Mouse (Mus musculus): Measurements from ENCODE around the gene Bex4. TPM values are rescaled to one million over a fixed set of nuclear protein-coding genes. Genes with fewer than 3 reads are reported as not detected.
"Not testable (repeated sequence)": the region's sequence is repeated elsewhere in the genome, so short reads cannot be mapped to it uniquely, and the experiment has no call there.

Gene Bex4
- polyA plus RNA-seq, 1 experiment from 2014 or later, result 190 TPM

DNA sequence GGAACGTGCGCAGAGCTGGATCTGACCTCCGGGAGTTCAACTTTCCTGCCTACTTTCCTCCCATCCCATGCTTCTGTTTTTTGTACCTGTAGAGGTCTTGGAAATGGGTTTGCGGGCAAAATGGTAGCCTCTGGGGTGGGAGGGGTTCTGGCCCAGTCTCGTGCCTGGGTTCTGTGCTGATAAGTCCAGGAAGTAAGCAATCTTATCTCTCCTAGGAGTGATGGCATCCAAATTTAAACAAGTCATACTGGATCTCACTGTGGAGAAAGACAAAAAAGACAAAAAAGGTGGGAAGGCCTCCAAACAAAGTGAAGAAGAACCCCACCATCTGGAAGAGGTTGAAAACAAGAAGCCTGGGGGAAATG lies 826 bp downstream of the Bex4 start:
- not testable (repeated sequence) for H3K36me3 ChIP-seq; H3K9me3 ChIP-seq (replicated peaks); H3K4me1 ChIP-seq (replicated peaks); H3K27me3 ChIP-seq; H3K27ac ChIP-seq
- peak overlapping the region; percentile 52 for H3K4me2 ChIP-seq
- 0 out of 2 replicates have a peak, but pooled peaks have one; percentile 10 for ATAC-seq (replicated peaks; ENCODE audit: insufficient number of reproducible peaks, insufficient read depth, low FRiP score, low read depth)
- 27% methylated on average over 5 of the region's 5 CpGs for WGBS
- H3K4me3 ChIP-seq, result peak overlapping the region; percentile 48
- H3K9ac ChIP-seq, result peak overlapping the region; percentile 29

DNA sequence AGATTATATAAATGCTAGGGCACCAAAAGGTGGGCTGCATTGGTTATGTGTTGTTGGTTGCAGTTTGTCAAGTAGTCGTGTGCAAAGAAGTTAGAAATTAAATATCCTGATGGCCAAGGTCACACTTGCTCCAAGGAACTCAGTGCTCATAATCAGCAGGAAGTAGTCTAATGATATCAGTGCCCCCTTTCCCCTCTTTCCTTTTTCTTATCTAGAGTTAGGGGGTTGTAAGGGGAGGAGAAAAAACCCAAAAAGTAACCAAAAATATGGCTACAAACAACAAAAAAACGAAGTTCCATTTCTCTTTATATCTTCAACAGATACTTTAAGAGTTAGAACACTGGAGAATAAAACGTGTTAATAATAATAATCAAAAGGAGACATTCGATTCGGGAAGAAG lies 2.6 kb downstream of the Bex4 start:
- Histone ChIP-seq H3K4me1 (replicated peaks) (no peaks in the 10 kb centered on the region), H3K27me3 (no peaks in the 10 kb centered on the region), H3K9me3 (replicated peaks) (no peaks in the 10 kb centered on the region), H3K4me2 (no peak overlapping the region), H3K4me3 (no peak overlapping the region), H3K36me3 (no peaks in the 10 kb centered on the region), H3K27ac (no peak overlapping the region), H3K9ac (no peak overlapping the region)
- WGBS, result 77% methylated on average over 5 of the region's 5 CpGs
- no peak for ATAC-seq (replicated peaks; ENCODE audit: insufficient number of reproducible peaks, insufficient read depth, low FRiP score, low read depth)

DNA sequence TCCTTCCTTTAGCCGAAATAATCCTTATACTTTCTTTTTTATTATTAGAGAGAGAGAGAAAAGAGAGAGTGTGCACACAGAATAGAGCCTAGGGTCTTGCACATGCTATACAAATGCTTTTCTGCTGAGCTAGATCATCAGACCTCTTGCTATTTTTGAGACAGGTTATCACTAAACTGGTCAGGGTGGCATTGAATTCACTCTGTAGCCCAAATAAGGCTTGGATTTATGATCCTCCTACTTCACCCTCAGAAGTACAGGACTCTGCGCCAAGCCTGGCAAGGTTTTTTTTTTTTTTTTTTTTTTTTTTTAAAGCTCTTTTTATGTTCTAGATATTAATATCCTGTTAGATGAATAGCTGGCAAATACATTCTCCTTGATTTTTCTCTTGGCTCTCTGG lies 4.9 kb downstream of the Bex4 start:
- Histone ChIP-seq H3K4me2 (peak overlapping the region; percentile 48), H3K9ac (no peak overlapping the region)

DNA sequence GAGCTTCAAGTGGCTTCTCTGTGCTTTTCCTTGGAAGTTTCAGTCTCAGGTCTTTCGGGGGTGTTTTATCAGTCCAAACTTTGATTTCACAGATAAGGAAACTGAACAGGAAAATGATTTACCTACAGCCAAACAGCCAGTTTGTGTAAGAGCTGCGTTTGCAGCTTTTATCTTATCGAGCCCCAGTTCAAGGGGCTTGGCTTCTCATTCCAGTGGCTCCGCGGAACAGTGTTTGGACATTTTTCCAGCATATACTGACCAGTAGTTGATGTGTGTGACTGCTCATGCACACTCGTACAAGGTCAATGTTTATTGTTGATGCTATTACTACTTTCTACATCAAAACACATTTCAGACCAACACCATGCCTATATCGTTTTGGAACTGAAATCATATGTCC lies 5.4 kb downstream of the Bex4 start:
- H3K9ac ChIP-seq, result no peak overlapping the region
- ATAC-seq (replicated peaks; ENCODE audit: insufficient number of reproducible peaks, insufficient read depth, low FRiP score, low read depth), result no peak
- H3K9me3 ChIP-seq (replicated peaks), result no peaks in the 10 kb centered on the region
- H3K4me1 ChIP-seq (replicated peaks), result no peaks in the 10 kb centered on the region
- H3K27me3 ChIP-seq, result no peaks in the 10 kb centered on the region
- no peaks in the 10 kb centered on the region for H3K36me3 ChIP-seq
- H3K27ac ChIP-seq, result peak overlapping the region; percentile 84
- WGBS, result 23% methylated on average over 7 of the region's 7 CpGs
- H3K4me2 ChIP-seq, result peak overlapping the region; percentile 48
- H3K4me3 ChIP-seq, result peak overlapping the region; percentile 13; the same call in 1 of the 2 replicates

More for the DNA sequence above, 4.9 kb downstream of the Bex4 start:
- 46% methylated on average over 2 of the region's 2 CpGs for WGBS
- ATAC-seq (replicated peaks; ENCODE audit: insufficient number of reproducible peaks, insufficient read depth, low FRiP score, low read depth), result peak; percentile 76; the same call in 1 of the 2 replicates
- no peak overlapping the region for H3K4me3 ChIP-seq
- no peaks in the 10 kb centered on the region for H3K9me3 ChIP-seq (replicated peaks)
- H3K36me3 ChIP-seq, result no peaks in the 10 kb centered on the region
- no peaks in the 10 kb centered on the region for H3K27me3 ChIP-seq
- H3K27ac ChIP-seq, result peak overlapping the region; percentile 84
- no peaks in the 10 kb centered on the region for H3K4me1 ChIP-seq (replicated peaks)

DNA sequence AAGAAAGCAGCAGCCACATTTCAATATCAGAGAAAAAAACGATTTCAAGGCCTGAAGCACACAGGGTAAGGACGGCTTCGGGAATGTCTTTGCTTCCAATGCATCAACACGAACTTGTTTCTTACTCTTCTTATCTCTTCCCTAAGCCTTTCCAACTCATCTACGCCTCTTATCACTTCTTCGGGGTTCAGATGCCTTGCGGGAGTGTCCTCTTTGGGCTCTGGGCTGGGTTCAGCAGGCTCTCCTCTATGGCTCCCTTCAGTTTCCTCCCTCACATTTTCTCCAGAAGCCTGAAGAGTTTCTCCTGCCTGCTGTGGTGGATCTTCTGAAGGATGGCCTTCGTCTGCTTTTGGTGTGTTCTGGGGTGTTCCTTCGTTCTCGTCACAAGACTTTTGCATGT lies 31.8 kb downstream of the Bex4 start:
- Histone ChIP-seq H3K27ac (peak overlapping the region; percentile 51), H3K4me1 (replicated peaks) (no peaks in the 10 kb centered on the region), H3K4me2 (peak overlapping the region; percentile 60), H3K36me3 (no peaks in the 10 kb centered on the region), H3K9ac (peak overlapping the region; percentile 41), H3K27me3 (no peaks in the 10 kb centered on the region; the same call in 1 of the 2 replicates), H3K4me3 (peak overlapping the region; percentile 58), H3K9me3 (replicated peaks) (no peaks in the 10 kb centered on the region)
- ATAC-seq (replicated peaks; ENCODE audit: insufficient number of reproducible peaks, insufficient read depth, low FRiP score, low read depth), result no peak
- WGBS, result 32% methylated on average over 10 of the region's 10 CpGs

DNA sequence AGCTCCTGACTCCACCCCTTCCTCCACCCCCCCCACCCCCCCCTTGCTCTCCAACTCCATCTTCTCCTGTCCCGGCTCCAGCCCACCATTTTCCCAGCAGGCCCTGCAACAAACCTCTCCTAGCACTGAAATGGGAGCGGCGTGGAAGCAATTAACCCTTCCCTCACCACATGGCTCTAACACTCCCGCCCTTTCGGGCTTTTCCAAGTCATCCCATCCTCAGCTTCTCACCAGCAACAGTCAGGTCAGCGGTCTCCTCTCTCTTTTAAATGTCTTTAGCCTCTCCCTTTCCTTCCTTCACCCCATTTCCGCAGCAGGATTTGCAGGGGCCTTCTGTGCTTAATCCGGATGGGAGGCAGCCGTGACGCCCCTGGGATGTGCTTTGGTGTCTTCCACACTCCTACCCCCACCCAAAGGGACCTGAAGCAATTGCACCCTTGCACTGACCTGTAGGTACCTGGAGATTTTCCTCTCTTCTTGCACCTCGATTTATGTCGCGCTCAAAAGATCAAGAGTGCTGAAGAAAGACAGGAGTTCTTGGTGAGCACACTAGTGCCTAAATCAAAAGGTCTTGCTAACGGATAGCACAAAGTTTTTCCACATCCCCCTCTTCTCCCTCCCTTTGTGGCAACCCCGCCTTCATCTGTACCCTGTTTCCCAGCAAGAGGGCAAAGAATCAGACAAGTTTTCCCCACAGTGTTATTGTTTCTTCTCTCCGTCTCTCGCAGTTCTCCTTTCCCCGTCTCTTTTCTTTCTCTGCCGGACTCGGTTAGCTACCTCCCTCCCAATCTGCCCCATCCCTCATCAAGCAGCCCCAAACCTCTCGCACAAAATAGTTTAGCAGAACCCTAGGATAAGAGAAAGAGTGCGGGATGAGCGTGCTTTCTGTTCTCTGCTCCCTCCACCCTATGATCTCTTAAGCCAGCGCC lies 32.7 kb downstream of the Bex4 start:
- Histone ChIP-seq H3K36me3 (no peaks in the 10 kb centered on the region), H3K4me3 (peak overlapping the region; percentile 58), H3K27me3 (no peaks in the 10 kb centered on the region; the same call in 1 of the 2 replicates), H3K4me2 (peak overlapping the region; percentile 60), H3K9ac (peak overlapping the region; percentile 58), H3K27ac (peak overlapping the region; percentile 89), H3K9me3 (replicated peaks) (no peaks in the 10 kb centered on the region), H3K4me1 (replicated peaks) (no peaks in the 10 kb centered on the region)
- peak; percentile 57 for ATAC-seq (replicated peaks; ENCODE audit: insufficient number of reproducible peaks, insufficient read depth, low FRiP score, low read depth)
- WGBS, result 12% methylated on average over 24 of the region's 24 CpGs

DNA sequence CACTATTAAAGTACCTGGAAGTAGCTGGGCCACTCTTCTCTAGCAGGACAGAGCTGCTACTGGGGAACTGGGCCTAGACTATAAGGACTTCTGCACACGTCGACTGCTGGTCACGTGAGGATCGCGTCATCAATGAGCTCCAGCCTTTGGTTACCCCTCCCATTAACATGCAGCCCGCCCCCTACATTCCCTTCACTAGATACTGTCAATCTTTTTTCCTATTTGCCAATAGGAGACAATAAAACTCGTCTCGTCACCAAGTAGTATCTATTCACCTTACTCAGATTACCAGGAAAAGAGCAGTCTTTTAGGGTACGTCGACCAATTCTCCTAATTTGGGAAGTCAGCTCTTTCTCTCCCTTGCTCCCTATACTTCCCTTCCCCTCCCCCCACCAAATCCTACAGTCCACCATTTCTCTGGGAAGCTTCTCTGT lies 33.3 kb downstream of the Bex4 start, which contains the start of gene Tceal8:
Gene Tceal8 (minus strand): TSS at position 225 of the 434 bp plus-strand sequence.
- Histone ChIP-seq H3K4me2 (peak within 1 kb of the TSS; percentile 60), H3K27me3 (no peaks in the 10 kb centered on the region; the same call in 1 of the 2 replicates), H3K4me1 (replicated peaks) (no peaks in the 10 kb centered on the region), H3K4me3 (peak within 1 kb of the TSS; percentile 58), H3K9me3 (replicated peaks) (no peaks in the 10 kb centered on the region), H3K27ac (peak within 1 kb of the TSS; percentile 89), H3K9ac (peak within 1 kb of the TSS; percentile 58), H3K36me3 (no peaks in the 10 kb centered on the region)
- ATAC-seq (replicated peaks; ENCODE audit: insufficient number of reproducible peaks, insufficient read depth, low FRiP score, low read depth), result peak; percentile 96
- 18% methylated on average over 10 of the region's 10 CpGs for WGBS

DNA sequence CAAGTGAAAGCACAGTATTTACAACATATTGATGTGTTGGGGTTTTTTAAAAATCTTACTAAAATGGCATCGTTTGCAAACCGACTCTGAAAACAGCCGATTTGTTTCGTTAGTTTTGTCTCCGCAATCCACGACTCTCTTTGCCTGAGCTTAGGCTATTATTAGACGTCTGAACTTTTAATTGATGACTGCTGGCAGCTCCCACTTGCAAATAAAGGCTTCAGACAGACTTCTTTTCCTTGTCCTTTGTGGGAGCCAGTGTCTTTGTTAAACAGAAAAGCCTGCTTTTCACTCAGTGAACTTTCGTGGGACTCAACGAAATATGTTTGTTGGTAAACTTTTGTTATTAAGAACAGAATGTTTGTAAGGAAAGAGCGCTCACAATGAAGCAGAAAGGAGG lies 34.0 kb downstream of the Bex4 start:
- Histone ChIP-seq H3K4me1 (replicated peaks) (no peaks in the 10 kb centered on the region), H3K4me2 (peak overlapping the region; percentile 60), H3K36me3 (no peaks in the 10 kb centered on the region), H3K9me3 (replicated peaks) (no peaks in the 10 kb centered on the region), H3K27ac (peak overlapping the region; percentile 89), H3K9ac (peak overlapping the region; percentile 41; the same call in 1 of the 2 replicates), H3K27me3 (no peaks in the 10 kb centered on the region; the same call in 1 of the 2 replicates), H3K4me3 (peak overlapping the region; percentile 58)
- no peak for ATAC-seq (replicated peaks; ENCODE audit: insufficient number of reproducible peaks, insufficient read depth, low FRiP score, low read depth)
- 23% methylated on average over 10 of the region's 10 CpGs for WGBS

DNA sequence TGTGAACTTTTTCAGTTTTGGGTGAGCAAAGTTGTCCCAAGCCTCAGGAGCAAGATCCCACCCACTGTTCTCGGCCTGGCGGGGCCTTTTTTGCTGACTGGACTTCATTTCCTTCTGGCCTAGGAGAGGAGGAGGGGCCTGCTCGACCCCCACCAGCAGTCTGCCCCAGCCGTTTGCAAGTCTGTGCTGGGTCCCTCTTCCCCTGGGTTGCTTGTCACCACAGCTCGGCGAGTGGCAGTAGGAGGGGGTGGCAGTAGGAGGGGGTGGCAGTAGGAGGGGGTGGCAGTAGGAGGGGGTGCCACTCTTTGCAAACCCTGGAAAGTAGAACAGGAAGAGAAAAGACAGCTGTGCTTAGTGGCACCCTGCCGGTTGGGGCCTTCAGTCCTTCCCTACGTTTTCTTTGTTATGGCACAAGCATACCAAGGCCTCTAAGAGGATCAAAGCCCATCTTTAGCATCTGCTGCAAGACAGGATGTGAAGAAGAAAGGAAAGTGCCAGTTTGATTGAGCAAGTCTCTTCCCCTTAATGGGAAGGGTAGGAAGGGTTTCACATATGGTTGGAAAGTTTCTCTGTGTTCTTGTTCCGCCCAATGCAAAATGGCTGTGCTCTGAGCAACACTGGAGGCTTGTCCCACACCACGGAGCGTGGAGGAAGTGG lies 42.2 kb downstream of the Bex4 start:
- Histone ChIP-seq H3K4me1 (replicated peaks) (no peaks in the 10 kb centered on the region), H3K9me3 (replicated peaks) (no peaks in the 10 kb centered on the region), H3K27ac (no peak overlapping the region), H3K4me3 (no peak overlapping the region), H3K9ac (no peak overlapping the region), H3K27me3 (no peaks in the 10 kb centered on the region), H3K4me2 (no peak overlapping the region), H3K36me3 (no peaks in the 10 kb centered on the region)
- ATAC-seq (replicated peaks; ENCODE audit: insufficient number of reproducible peaks, insufficient read depth, low FRiP score, low read depth), result no peak
- WGBS, result 32% methylated on average over 11 of the region's 11 CpGs

DNA sequence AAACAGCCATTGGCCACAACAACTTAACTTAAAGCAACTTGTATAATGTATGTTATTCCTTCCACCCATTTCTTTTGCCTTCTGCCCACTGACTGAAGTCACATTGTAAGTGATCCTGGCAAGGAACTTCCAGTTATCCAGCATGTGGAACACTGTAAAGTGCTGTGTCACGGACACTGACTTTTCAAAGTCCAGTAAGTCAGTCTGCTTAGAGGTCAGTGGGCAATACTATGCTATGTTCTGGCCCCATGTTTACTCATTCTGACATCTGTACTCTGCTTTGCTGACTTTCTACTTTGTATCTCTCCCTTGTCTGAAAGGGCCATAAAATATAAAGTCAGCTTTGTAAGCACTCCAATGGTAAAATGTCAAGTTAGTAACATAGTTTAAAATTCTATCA lies 44.3 kb downstream of the Bex4 start:
- Histone ChIP-seq H3K4me2 (no peak overlapping the region), H3K4me1 (replicated peaks) (no peaks in the 10 kb centered on the region), H3K9ac (no peak overlapping the region), H3K27me3 (no peaks in the 10 kb centered on the region), H3K27ac (no peak overlapping the region), H3K9me3 (replicated peaks) (no peaks in the 10 kb centered on the region), H3K36me3 (no peaks in the 10 kb centered on the region), H3K4me3 (no peak overlapping the region)
- WGBS, result 83% methylated on average over 1 of the region's 1 CpGs
- no peak for ATAC-seq (replicated peaks; ENCODE audit: insufficient number of reproducible peaks, insufficient read depth, low FRiP score, low read depth)
